Mouse (Mus musculus) kidney, adult 2 months (tissue): ENCODE measurements around the gene Zc3h7b. TPM values are rescaled to one million over a fixed set of nuclear protein-coding genes. Genes with fewer than 3 reads are reported as not detected.
"Not testable (repeated sequence)": the region's sequence is repeated elsewhere in the genome, so short reads cannot be mapped to it uniquely, and the experiment has no call there.

Experiments used
- DNase-seq: peaks from one replicate; pipeline ENCODE4 v3.0.0; 2021
- H3K27ac ChIP-seq: fragments of 200-500 bp; 2 replicates; pipeline ENCODE4 v1.5.1; 2012; ENCODE audit warnings: low read depth, low read length, control low read depth, inconsistent platforms; ENCODE audit not compliant: insufficient read depth
- H3K27me3 ChIP-seq: fragments of 200-500 bp; replicated peaks from 2 replicates; pipeline ENCODE4 v1.6.1; 2012; ENCODE audit warnings: mild to moderate bottlenecking, moderate library complexity, low read length, inconsistent platforms; ENCODE audit not compliant: control insufficient read depth, insufficient read depth
- H3K36me3 ChIP-seq: fragments of 200-500 bp; 2 replicates; pipeline ENCODE4 v1.6.1; 2012; ENCODE audit warnings: mild to moderate bottlenecking, moderate library complexity, low read length, inconsistent platforms; ENCODE audit not compliant: control insufficient read depth, insufficient read depth
- H3K4me1 ChIP-seq: fragments of 200-500 bp; 2 replicates; pipeline ENCODE4 v1.6.1; 2011; ENCODE audit warnings: low read length; ENCODE audit not compliant: control insufficient read depth, insufficient read depth
- H3K4me3 ChIP-seq: fragments of 200-500 bp; 2 replicates; pipeline ENCODE4 v1.5.1; 2011; ENCODE audit warnings: mild to moderate bottlenecking, low read depth, low read length, control low read depth; ENCODE audit not compliant: insufficient read depth
- CTCF ChIP-seq: fragments of 200-500 bp; conservative IDR thresholded peaks from 2 replicates; pipeline ENCODE4 v1.5.1; 2011; ENCODE audit warnings: low read depth, mild to moderate bottlenecking, control low read depth, low read length, moderate library complexity, mixed read lengths; ENCODE audit not compliant: insufficient read depth, insufficient read length
- POLR2A ChIP-seq: fragments of 200-500 bp; IDR thresholded peaks from one replicate; pipeline ENCODE4 v1.6.1; 2011; ENCODE audit warnings: low read depth, low read length, control low read depth
- WGBS: fragments of 180-500 bp; shearing (Covaris S2); methylation state at CpG from one replicate; pipeline ENCODE4 v1.1.7; 2018; 5-methylcytosine and 5-hydroxymethylcytosine counted together
- polyA plus RNA-seq: library from polyadenylated mRNA; depleted of rRNA; stranded (reverse); fragments of >200 nt; gene quantifications from 2 replicates; pipeline ENCODE4 v1.2.3, GENCODE M21; 2012

Zc3h7b gene
- polyA plus RNA-seq, 1 experiment: 46.5 TPM

DNA sequence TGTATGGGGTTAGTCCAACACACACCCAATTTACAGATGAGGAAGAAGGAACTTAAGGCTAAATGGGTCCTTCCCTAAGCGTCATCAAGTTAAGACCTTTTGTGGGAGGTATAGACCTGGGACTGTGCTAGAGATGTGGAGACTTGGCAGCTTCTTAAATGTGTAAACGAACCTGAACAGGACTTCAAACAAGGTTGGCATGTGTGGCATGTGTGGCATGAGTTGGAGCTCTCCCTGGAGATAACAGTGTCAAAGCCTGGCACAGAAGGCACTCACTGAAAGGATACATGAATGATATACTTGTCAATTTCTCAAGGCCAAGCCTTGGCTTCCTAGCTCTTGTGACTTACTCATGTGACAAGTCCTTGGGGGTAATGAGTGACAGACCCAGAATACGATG, 5.6 kb upstream of the Zc3h7b start:
- no peak overlapping the region for H3K27ac ChIP-seq
- TF ChIP-seq POLR2A: no peak
- no peak for TF ChIP-seq CTCF
- no peak overlapping the region for H3K4me3 ChIP-seq
- no peaks in the 10 kb centered on the region for H3K4me1 ChIP-seq
- H3K27me3 ChIP-seq: no peaks in the 10 kb centered on the region
- DNase-seq: no peak
- WGBS: 62% methylated on average over 3 of the region's 3 CpGs
- H3K36me3 ChIP-seq: no peaks in the 10 kb centered on the region

DNA sequence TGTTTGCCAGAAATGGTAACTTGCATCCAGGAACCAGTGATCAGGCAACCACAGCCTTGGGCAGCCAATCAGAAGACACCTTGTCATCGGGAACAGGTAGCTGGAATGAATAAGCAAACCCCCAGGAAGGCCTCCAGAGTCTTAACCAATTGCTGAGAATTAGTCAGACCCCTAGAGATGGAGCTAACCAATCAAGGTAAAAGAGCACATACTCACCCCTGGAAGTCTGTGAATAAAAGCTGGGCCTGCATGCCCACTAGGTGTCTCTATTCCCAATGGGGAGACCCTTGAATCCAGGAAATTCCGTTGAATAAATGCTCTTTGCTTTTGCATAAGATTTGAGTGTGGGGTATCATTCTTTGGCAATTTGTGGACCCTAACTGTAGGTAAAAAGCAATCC, 4.9 kb upstream of the Zc3h7b start:
- WGBS: 14% methylated on average over 2 of the region's 2 CpGs
- Histone ChIP-seq H3K27me3 (no peaks in the 10 kb centered on the region), H3K4me1 (no peaks in the 10 kb centered on the region), H3K4me3 (no peak overlapping the region), H3K27ac (no peak overlapping the region), H3K36me3 (no peaks in the 10 kb centered on the region)
- TF ChIP-seq CTCF: peak; percentile 36
- no peak for TF ChIP-seq POLR2A
- DNase-seq: peak; percentile 40

DNA sequence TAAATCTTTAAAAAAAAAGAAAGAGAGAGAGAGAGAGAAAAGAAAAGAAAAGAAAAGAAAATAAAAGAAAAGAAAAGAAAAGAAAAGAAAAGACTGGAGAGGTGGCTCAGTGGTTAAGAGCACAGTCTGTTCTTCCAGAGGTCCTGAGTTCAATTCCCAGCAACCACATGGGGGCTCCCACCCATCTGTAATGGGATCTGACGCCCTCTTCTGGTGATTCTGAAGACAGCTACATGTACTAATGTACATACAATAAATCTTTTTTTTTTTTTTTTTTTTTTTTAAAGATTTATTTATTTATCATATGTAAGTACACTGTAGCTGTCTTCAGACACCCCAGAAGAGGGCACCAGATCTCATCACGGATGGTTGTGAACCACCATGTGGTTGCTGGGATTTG, 2.5 kb upstream of the Zc3h7b start:
- not testable (repeated sequence) for H3K4me1 ChIP-seq, H3K27me3 ChIP-seq, H3K27ac ChIP-seq, DNase-seq, H3K4me3 ChIP-seq, H3K36me3 ChIP-seq
- 38% methylated on average over 2 of the region's 2 CpGs for WGBS

DNA sequence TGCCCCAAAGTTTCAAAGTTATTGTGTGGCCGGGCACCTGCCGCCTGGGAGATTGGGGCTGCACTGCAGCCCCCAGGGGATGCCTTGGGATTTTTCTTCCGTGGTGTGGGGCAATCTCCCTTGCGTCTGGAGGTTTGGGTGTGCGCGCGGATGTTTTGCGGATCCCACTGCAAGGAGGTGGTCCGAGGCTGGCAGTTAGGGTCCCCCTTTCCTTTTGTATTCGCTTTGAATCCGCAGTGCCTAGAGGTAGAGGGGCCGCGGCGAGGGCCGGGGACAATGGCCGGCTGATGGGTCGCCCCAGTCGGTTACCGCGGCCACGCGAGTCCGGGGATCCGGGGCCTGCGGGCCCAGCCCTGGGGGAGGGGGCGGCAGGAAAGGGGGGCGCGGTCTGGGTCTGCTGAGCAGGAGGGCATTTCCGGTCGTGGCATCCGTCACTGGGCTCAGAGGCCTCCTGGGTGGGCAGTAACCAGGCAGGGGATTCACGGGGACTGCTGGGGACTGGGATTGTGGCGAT, 801 bp downstream of the Zc3h7b start:
- peak; percentile 42 for DNase-seq
- under 1% methylated on average over 33 of the region's 33 CpGs for WGBS

DNA sequence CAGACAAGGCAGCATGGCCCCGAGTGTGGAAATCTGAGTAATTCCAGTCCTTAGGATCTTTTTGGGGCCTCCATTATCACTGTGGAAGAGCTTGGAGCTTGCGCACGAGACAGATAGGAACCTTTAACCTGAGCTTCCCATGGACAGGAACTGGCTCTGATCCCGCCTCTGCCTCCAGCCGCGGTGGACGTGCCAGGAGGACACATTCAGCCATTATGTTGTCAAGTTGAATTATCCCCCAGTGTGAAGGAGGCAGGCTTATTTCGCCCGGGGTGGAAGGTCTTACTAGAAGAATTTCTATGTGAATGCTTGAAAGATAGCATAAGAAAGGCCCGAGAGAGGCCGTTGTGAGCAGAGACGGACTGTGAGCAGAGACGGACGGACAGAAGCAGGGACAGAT, 4.9 kb downstream of the Zc3h7b start:
- peak overlapping the region; percentile 28 for H3K27ac ChIP-seq
- H3K4me3 ChIP-seq: no peak overlapping the region; the same call in 1 of the 2 replicates
- H3K4me1 ChIP-seq: peaks cover 20% of the 10 kb centered on the region
- DNase-seq: peak; percentile 88
- WGBS: 22% methylated on average over 14 of the region's 14 CpGs
- no peaks in the 10 kb centered on the region for H3K36me3 ChIP-seq
- TF ChIP-seq POLR2A: no peak
- TF ChIP-seq CTCF: no peak
- no peaks in the 10 kb centered on the region for H3K27me3 ChIP-seq

More for the DNA sequence above, 801 bp downstream of the Zc3h7b start:
- Histone ChIP-seq H3K27ac (peak overlapping the region; percentile 21), H3K4me3 (peak overlapping the region; percentile 72), H3K36me3 (no peaks in the 10 kb centered on the region), H3K27me3 (no peaks in the 10 kb centered on the region), H3K4me1 (peaks cover 16% of the 10 kb centered on the region)
- TF ChIP-seq POLR2A (no peak), CTCF (no peak)

DNA sequence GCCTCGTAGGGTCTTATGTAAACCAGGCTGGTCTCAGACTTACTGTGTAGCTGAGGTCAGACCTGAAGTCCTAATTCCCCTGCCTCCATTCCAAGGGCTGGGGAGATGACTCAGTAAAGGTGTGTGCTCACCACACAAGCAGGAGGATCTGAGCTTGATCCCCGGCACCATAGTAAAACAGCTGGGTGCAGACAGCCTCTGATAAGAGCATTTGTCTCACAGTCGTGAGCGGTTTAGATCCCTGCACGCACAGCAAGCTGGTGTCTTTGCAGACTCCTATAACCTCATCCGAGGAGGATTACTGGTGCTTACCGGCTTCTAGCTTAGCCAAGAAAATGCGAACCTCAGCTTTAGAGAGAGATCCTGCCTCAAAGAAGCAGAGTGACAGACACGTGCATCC, 8.8 kb downstream of the Zc3h7b start:
- Histone ChIP-seq H3K4me1 (peaks cover 21% of the 10 kb centered on the region), H3K27ac (no peak overlapping the region), H3K36me3 (no peaks in the 10 kb centered on the region), H3K4me3 (no peak overlapping the region), H3K27me3 (no peaks in the 10 kb centered on the region)
- WGBS: 96% methylated on average over 9 of the region's 9 CpGs
- TF ChIP-seq CTCF (no peak), POLR2A (no peak)
- DNase-seq: no peak

DNA sequence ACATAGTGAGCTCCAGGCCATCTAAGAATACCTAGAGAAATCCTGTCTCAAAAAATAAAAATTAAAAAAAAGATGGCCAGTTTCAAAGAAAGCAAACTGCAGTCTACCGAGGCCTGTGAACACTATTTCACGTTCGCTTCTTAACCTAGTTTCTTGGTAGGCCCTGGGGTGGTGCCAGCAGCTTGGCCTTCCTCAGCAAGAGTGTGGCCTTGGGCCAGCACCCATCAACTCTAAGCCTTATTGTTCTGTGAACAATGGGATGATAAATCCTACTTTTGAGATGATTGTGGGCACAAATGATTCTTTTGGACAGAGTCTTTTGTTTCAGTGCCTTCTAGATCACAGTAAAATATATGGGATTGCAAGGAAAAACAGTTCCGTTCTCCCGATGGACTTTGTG, 13.8 kb downstream of the Zc3h7b start:
- H3K4me1 ChIP-seq: 0 out of 2 replicates have a peak, but pooled peaks cover 8% of the 10 kb centered on the region
- TF ChIP-seq POLR2A: no peak
- no peak for TF ChIP-seq CTCF
- H3K36me3 ChIP-seq: no peaks in the 10 kb centered on the region
- 45% methylated on average over 5 of the region's 5 CpGs for WGBS
- peak; percentile 69 for DNase-seq
- no peaks in the 10 kb centered on the region for H3K27me3 ChIP-seq
- no peak overlapping the region for H3K27ac ChIP-seq
- H3K4me3 ChIP-seq: no peak overlapping the region
